Mouse (Mus musculus) adrenal gland, adult 2 months (tissue): ENCODE results near the gene Rps16. TPM values are rescaled to one million over a fixed set of nuclear protein-coding genes. Genes with fewer than 3 reads are reported as not detected.
A peak's percentile ranks its signal among the peaks of the same experiment; 100 is the strongest.
"Not testable (repeated sequence)": the region's sequence is repeated elsewhere in the genome, so short reads cannot be mapped to it uniquely, and the experiment has no call there.

Experiments
- DNase-seq: peaks from one replicate; pipeline ENCODE4 v3.0.0; 2021
- polyA plus RNA-seq: library from polyadenylated mRNA; depleted of rRNA; stranded (reverse); fragments of >200 nt; gene quantifications from 2 replicates; pipeline ENCODE4 v1.2.3, GENCODE M21; 2012
- total RNA-seq, 2 experiments: library from RNA; stranded (reverse); gene quantifications; 2 replicates each; pipeline ENCODE4 v1.2.3; 2021

Rps16 gene
- total and polyA plus RNA-seq, 3 experiments = 555 to 1,085 (median 895) TPM

- DNase-seq = no peak
Measured at GRCm38 (mm10) chr7:28373891-28374495, 23.5 kb downstream of the Rps16 start.

GRCm38 (mm10) chr7:28374647-28375046 is 24.2 kb downstream of the Rps16 start:
- no peak for DNase-seq

GRCm38 (mm10) chr7:28375176-28375921 is 24.9 kb downstream of the Rps16 start:
- DNase-seq = peak; percentile 94

- peak; percentile 87 for DNase-seq
Measured at GRCm38 (mm10) chr7:28376011-28376771, 25.7 kb downstream of the Rps16 start.

GRCm38 (mm10) chr7:28377190-28378065 is 27.0 kb downstream of the Rps16 start:
- DNase-seq = no peak

GRCm38 (mm10) chr7:28378066-28378690 is 27.7 kb downstream of the Rps16 start:
- DNase-seq = peak; percentile 68

GRCm38 (mm10) chr7:28378769-28379651 is 28.6 kb downstream of the Rps16 start:
- DNase-seq = peak; percentile 97

- no peak for DNase-seq
Measured at GRCm38 (mm10) chr7:28380237-28381016, 30.0 kb downstream of the Rps16 start, which contains the start of gene Zfp36. Gene Zfp36 (minus strand): TSS chr7:28380253.

- DNase-seq = peak; percentile 93
Measured at GRCm38 (mm10) chr7:28381017-28381790, 30.8 kb downstream of the Rps16 start.

GRCm38 (mm10) chr7:28381938-28382337 is 31.5 kb downstream of the Rps16 start:
- peak; percentile 90 for DNase-seq

- no peak for DNase-seq
Measured at GRCm38 (mm10) chr7:28382347-28382951, 32.0 kb downstream of the Rps16 start.

- DNase-seq = peak; percentile 83
Measured at GRCm38 (mm10) chr7:28382981-28383396, 32.5 kb downstream of the Rps16 start.

- DNase-seq = no peak
Measured at GRCm38 (mm10) chr7:28383606-28384005, 33.2 kb downstream of the Rps16 start.

GRCm38 (mm10) chr7:28384162-28384561 is 33.7 kb downstream of the Rps16 start:
- no peak for DNase-seq

GRCm38 (mm10) chr7:28385196-28385595 is 34.7 kb downstream of the Rps16 start:
- no peak for DNase-seq

- peak; percentile 54 for DNase-seq
Measured at GRCm38 (mm10) chr7:28386007-28386406, 35.6 kb downstream of the Rps16 start.

GRCm38 (mm10) chr7:28386462-28386861 is 36.0 kb downstream of the Rps16 start:
- peak; percentile 80 for DNase-seq

GRCm38 (mm10) chr7:28386877-28387276 is 36.4 kb downstream of the Rps16 start:
- DNase-seq = not testable (repeated sequence)
